Mouse (Mus musculus) monocyte, adult 5-6 weeks (primary cell): ENCODE results near the gene Cradd. TPM values are rescaled to one million over a fixed set of nuclear protein-coding genes. Genes with fewer than 3 reads are reported as not detected.

Experiments used
- ATAC-seq: fragments of 153-309, 156-312 bp; replicated peaks from 2 replicates; pipeline ENCODE4 v1.8.0; 2017; ENCODE audit warnings: mild to moderate bottlenecking; ENCODE audit not compliant: low TSS enrichment, insufficient number of reproducible peaks, severe bottlenecking, poor library complexity, low FRiP score
- total RNA-seq: library from RNA; stranded (forward); fragments of 200-1000, 200-491, 200-594 nt; gene quantifications from 3 replicates; pipeline ENCODE4 v1.2.3, GENCODE M21; 2017

Gene Cradd
- total RNA-seq: 3.2 to 12.0 TPM (median 4.6 TPM) in 3 replicates

DNA sequence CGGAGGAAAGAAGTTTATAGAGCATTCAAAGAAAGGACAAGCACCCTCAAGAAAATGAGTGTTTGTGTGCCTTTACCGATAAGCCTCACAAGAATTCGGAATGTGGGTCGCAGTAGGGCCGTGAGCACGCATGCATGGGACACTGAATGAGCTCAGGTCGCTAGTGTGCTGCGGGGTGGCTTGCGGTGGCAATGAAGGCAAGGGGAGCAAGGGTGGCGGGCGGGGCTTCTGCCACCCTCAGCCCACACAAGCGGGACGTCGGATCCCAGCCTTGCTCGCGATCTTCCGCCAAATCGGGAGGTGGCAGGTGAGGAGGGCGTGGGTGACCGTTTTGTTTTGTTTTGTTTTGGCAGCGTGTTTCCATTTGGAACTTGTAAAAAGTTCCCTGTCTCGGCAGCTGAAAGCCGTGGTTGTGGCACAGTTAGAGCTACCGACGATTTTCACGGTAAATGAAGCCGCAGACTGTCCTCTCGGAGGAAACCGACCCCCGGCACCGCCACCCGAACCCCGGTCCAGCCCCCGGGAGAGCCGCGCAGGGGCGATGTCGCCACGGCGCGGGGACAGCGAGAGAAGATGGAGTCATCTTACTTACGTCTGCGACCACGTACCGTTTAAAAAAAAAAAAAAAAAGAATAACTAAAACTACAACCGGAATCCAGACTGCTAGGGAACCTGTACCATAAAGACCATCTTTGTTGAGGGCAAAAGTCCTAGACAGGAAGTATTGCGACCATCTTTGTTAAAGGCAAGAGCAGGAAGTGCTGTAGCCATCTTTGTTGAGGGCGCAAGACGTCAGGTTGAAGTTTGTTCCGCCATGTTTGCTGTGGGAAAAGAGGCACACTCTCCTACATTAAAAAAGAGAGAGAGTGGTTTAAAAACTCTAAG, at the start of gene Cradd:
Gene Cradd (minus strand): TSS at position 741 of the 885 bp plus-strand sequence.
- ATAC-seq: peak; percentile 96

- no peak for ATAC-seq
Measured at GRCm38 (mm10) chr10:95373340-95373739, 49.4 kb upstream of the Cradd start.

GRCm38 (mm10) chr10:95371942-95372341, 48.0 kb upstream of the Cradd start:
- ATAC-seq: peak; percentile 71

DNA sequence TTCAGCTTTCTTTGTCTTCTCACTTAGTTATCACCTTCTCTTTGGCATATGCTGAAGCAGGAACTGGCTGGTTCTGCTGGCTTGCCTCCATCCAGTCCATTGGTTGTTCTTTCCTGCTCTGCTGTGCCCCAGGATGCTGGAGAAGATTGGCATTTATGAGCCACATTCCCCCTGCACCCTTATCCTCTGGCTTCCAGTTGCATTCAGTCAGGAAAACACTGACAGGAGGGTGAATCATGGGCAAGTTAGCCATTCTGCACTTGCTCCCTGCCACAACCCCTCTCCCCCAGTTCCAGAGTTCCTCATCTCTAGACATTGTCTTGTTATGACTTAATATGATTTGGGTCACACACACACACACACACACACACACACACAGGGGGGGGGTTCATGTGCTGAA, 45.3 kb upstream of the Cradd start:
- no peak for ATAC-seq

DNA sequence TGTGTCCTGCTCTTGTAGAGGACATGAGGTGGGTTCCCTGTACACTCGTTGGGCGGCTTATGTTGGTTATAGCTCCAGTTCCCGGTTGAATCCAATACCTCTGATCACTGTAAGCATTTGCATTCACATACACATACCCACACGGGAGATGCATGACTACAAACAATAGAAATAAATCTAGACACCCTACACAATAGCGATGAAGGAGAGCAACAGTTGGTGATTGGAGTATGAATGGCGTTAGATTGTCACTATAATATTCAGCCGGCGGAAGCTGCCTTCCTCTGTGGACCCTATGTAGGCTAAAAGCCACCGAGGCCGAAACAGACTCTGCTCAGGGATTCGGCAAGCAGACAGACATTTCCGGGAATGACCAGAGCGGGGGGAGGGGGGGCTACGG, 44.2 kb upstream of the Cradd start:
- ATAC-seq: no peak

DNA sequence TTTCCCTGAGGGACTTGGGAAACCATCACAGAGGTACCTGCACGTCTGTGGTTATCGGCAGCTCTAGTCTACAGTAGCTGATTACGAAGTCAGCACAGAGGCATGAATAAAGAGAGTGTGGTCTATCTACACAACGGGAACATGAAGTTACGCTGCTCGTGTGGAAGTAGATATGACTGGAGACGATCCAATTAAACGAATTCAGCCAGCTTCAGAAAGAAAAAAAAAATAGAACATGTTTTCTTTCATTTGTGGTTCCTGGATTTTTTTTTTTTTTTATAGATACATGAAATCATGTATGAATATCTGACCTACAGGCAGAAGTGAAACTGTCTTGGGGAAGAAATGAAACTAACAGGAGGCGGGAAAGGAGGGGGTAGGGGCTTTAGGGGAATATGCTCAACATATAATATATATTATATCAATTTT, 43.7 kb upstream of the Cradd start:
- ATAC-seq: no peak

- ATAC-seq: no peak
Measured at GRCm38 (mm10) chr10:95367241-95367640, 43.3 kb upstream of the Cradd start.

- no peak for ATAC-seq
Measured at GRCm38 (mm10) chr10:95362326-95362725, 38.4 kb upstream of the Cradd start.

GRCm38 (mm10) chr10:95361260-95361841, 37.4 kb upstream of the Cradd start:
- no peak for ATAC-seq

- no peak for ATAC-seq
Measured at GRCm38 (mm10) chr10:95360048-95360447, 36.1 kb upstream of the Cradd start.

- ATAC-seq: peak; percentile 89
Measured at GRCm38 (mm10) chr10:95357721-95358120, 33.8 kb upstream of the Cradd start.

- ATAC-seq: no peak
Measured at GRCm38 (mm10) chr10:95356711-95357110, 32.8 kb upstream of the Cradd start.

DNA sequence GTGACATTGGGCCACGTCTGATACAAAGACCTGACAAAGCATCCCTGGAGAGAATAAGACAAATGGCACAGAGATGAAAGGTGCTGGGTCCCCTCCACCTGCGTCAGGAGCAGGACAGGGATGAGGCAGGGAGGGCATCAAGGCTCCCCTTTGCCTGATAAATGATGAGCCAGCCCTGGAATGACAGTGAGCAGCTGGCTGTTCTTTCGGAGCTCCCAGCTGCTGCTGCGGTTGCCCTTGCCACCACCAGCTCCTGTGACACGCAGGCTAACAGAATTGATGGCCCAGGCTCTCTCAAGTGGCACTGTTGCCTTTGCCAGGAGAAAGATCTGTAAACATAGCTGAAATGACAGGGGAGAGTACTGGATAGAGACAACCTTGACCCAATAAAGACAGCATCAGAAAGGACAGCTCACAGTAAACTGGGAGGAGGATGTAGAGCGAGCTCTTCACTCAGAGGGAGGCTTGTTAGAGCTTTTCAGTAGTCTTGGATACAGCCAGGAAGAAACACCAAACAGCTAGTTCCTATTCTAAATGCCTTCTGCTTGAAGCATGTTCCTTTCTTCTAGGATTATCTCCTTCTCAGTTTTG, 31.8 kb upstream of the Cradd start:
- no peak for ATAC-seq

GRCm38 (mm10) chr10:95354673-95355072, 30.7 kb upstream of the Cradd start:
- ATAC-seq: no peak

GRCm38 (mm10) chr10:95354047-95354446, 30.1 kb upstream of the Cradd start:
- ATAC-seq: no peak

DNA sequence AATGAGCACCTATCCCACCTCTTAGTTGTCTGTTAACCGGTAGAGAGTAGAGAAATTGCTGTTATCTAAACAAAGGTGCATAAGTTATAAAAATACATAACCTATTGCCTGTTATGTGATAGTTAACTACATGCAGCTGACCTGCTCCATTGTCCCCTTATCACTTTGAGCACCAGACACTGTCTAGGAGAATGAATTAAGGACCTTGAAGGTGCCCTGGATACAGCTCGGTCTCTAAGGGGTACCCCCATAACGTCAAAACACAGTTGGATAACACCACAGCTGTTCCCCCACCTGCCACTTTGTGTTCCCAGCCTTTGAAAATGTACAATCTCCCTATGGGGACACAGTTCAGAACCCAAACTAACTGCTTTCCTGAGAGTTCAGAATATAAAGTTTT, 24.5 kb upstream of the Cradd start:
- no peak for ATAC-seq

DNA sequence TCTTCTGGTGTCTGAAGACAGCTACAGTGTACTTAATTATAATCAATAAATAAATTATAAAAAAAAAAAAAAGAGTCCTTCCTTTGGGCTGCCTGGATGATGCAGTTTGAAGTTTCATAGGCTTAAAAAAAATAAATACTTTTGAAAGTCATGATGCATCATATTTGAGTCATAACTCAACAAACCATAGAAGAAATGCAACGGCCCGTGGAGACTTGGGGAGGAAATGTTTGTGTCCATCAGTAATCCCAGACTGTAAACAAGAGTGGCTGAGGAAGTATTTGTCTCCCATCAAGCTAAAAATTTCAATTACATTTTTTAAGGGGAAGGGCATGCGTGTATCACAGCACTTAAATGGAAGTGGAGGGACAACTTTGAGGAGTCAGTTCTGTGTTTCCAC, 23.8 kb upstream of the Cradd start:
- ATAC-seq: no peak

- no peak for ATAC-seq
Measured at GRCm38 (mm10) chr10:95342833-95343590, 19.1 kb upstream of the Cradd start.

DNA sequence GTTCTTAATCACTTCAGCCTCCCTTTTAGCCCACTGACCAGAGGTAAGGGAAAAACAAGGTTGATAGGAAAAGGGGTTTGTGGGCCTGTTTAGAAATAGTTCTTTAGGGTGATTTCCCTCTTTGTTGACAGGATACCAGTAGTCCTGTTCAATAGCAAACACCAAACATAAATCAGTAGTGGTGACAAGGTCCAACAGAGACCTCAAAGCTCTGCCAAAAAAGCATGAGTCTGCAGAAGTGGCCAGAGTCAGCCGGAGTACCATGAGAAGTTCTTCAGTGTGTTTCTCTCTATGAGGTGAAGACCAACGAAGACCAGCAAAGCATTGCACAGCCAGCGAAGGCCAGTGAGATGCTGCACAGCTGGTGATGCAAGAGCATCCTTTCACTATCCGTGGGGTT, 16.7 kb upstream of the Cradd start:
- ATAC-seq: no peak
